Mouse (Mus musculus) induced T-regulatory cell, adult 2 months (primary cell): ENCODE measurements around the gene Ccm2l.

Source experiments
- DNase-seq: peaks from one replicate; pipeline ENCODE4 v3.0.0-alpha.2; 2012; ENCODE audit warnings: low read depth

Ccm2l gene

DNA sequence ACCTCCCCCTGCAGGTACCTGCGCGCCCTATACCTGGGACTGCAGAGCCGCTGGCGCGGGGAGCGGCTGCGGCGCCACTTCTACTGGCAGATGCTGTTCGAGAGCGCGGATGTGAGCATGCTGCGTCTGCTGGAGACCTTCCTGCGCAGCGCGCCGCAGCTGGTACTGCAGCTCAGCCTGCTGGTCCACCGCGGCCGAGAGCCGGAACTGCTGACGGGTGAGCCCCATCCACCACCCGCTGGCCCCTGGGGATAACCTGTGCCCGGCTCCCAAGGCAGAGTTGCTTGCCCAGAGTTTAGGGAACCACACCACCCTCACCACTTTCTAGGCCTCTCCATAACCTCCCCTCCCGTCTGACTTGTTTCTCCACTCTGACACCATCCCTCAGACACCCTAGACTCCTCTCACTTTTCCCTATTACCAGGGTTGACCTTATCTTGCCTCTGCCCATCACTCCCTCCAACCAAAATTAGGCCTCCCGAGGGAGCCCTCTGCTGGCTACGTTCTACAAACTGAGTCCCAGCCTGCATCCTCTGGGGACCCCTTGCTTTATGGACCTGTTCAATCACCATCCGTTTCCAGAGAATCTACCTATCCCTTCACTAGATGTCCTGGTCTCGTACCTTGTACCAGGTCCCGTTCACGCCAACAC lies 12.9 kb upstream of the Ccm2l start:
- DNase-seq, result no peak

DNA sequence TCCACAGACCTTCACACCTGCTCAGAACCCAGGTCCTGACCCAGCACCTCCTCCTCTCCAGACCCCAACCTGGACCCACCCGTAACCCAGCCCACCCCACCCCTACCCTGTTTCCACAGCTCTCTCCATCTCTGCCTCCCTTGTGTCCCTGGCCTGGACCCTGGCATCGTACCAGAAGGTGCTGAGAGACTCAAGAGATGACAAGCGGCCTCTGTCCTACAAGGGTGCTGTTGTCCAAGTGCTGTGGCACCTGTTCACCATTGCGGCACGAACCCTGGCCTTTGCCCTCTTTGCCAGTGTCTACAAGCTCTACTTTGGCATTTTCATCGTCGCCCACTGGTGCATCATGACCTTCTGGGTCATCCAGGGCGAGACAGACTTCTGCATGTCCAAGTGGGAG lies 11.9 kb upstream of the Ccm2l start:
- DNase-seq, result no peak

GRCm38 (mm10) chr2:153055270-153055920 lies 10.4 kb upstream of the Ccm2l start:
- DNase-seq, result peak; percentile 16

- no peak for DNase-seq
Observed at GRCm38 (mm10) chr2:153058365-153058764, 7.4 kb upstream of the Ccm2l start.

DNA sequence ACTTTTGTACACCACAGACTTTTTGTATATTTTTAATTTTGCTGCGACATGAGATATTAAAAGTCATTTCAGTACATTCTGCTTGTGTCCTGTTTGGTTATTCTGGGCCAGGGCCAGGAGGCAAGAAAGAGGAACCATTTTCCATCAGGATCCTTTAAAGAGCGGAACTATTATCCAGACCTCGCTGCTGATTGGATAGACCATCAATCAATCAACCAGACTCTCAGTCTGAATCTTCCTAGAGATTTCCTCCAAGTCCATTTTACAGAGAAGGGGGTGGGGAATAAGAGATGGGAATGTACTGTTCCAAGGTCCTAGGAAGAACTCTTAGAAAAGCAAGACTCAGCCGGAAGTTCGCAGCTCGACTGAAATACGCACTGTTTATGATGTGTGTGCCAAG lies 5.5 kb upstream of the Ccm2l start:
- no peak for DNase-seq

DNA sequence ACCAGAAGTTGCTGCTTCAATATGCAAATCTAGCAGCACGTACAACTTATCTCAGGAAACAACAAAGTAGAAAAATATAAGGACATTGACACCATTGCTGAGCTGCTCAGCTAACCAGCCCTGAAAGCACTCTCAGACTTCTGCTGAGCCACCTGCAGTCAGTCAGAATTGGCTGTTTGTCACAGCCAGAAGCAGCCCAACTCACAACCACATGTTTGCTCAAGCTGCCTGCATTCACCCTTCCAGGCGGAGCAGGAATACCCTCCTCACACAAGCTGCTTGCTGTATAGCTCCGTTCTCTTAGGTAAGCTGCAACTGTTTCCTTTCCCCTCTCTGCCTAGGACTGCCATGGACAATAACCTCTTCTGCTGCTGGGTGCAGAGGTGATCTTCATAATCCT lies 2.4 kb upstream of the Ccm2l start:
- DNase-seq, result no peak

DNA sequence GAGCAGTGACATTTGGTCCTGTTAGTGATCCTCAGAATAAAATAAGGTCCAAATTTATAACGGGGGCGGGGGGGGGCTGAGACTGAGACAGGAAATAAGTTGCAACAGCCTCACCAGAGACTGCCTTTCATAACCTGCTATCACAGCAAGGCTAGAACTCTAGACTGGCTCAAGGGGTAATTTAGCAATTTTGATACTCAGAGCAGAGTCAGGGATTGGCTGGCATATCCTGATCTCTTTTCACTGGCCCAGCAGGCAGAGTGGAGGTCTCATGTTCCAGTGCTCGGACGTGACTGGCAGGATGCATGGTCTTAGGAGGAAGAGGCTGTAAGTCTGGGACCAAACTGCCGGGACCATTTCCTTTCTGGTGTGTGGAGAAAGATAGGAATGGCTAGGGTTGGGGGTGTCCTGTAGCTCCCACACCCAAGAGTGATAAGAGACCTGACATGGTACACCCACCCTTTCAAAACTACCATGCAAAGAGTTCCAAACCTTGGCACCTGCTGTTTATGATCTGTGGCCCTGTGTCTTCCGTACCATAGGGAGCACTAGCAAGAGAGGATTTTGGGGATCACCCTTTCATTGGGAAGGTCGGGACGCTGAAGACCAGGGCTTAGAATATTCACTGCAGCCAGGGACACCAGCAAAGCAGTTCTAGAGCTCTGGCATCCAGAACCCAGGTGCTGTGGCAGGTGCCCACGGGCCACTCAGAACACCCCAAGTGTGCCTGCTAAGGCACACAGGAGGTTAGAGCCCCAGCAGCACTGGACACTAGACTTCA lies 1.4 kb upstream of the Ccm2l start:
- DNase-seq, result no peak

DNA sequence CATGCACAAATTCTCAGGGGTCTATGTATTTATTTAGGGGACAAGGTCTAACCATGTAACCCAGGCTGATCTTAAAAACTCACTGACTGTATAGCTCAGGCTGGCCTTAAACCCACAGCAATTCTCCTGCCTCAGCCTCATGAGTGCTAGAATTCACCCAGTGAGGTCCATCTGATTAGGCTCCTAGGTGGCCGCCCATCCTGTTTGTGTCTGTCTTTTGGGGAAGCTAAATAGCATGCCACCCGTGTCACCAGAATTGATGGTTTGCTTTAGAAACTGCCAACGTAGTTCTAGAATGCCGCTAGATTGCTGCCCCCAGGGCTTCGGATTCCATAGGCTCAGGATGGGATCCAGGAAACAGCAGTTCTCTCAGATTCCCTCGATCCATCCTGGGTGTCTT lies 1.2 kb downstream of the Ccm2l start:
- no peak for DNase-seq

GRCm38 (mm10) chr2:153070762-153071490 lies 5.2 kb downstream of the Ccm2l start:
- peak; percentile 8 for DNase-seq

GRCm38 (mm10) chr2:153071491-153072184 lies 5.9 kb downstream of the Ccm2l start:
- no peak for DNase-seq

- DNase-seq, result no peak
Observed at GRCm38 (mm10) chr2:153074651-153075050, 8.9 kb downstream of the Ccm2l start.

- DNase-seq, result no peak
Observed at GRCm38 (mm10) chr2:153075961-153076360, 10.2 kb downstream of the Ccm2l start.

DNA sequence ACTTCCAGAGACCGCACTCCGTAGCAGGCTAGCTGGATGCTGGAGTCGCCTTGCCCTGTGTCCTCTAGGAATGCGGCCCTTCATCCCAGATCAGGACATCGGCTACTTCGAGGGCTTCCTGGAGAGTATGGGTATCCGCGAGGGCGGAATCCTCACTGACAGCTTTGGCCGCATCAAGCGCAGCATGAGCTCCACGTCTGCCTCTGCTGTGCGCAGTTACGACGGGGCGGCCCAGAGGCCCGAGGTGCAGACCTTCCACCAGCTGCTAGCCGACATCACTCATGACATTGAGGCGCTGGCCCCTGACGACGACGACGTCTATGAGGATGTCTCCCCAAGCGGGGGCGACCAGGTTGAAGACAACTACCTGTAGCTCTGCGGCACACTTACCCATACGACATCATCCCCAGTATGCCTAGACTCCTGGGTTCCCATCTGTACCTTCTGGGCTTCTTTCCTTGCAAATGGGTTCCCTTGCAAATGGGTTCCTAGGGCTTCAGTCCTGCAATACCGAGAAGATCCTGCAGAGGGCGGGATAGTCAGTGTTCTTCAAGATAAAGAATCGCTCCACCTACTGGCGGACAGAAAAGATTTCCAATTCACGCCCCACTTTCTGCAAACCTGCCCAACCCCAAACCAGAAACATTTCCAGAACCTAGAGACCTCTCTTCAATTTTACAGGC lies 15.2 kb downstream of the Ccm2l start:
- peak; percentile 93 for DNase-seq

- DNase-seq, result no peak
Observed at GRCm38 (mm10) chr2:153081866-153082265, 16.1 kb downstream of the Ccm2l start.

DNA sequence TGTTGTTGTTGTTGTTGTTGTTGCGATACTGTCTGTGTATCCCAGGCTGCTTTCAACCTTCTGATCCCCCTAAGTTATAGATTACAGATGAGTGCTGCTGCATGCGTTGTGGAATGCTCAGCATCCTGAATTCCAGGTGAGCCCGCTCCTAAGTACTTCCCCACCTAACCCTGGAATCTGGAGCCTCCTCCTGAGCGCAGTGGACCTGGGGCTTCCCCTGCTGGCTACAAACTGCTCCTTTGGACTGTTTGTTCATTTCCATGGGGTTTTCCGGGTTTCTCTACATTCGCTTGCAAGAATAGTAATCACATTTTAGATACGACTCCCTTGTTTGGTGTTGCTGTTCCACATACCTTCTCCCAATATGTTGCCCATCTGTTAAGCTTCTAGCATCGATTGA lies 17.5 kb downstream of the Ccm2l start:
- DNase-seq, result no peak

- DNase-seq, result no peak
Observed at GRCm38 (mm10) chr2:153083824-153084223, 18.1 kb downstream of the Ccm2l start.

- DNase-seq, result no peak
Observed at GRCm38 (mm10) chr2:153084261-153084976, 18.7 kb downstream of the Ccm2l start.

- no peak for DNase-seq
Observed at GRCm38 (mm10) chr2:153085556-153085955, 19.8 kb downstream of the Ccm2l start.

- DNase-seq, result no peak
Observed at GRCm38 (mm10) chr2:153086166-153086565, 20.4 kb downstream of the Ccm2l start.

GRCm38 (mm10) chr2:153087091-153087490 lies 21.3 kb downstream of the Ccm2l start:
- no peak for DNase-seq

DNA sequence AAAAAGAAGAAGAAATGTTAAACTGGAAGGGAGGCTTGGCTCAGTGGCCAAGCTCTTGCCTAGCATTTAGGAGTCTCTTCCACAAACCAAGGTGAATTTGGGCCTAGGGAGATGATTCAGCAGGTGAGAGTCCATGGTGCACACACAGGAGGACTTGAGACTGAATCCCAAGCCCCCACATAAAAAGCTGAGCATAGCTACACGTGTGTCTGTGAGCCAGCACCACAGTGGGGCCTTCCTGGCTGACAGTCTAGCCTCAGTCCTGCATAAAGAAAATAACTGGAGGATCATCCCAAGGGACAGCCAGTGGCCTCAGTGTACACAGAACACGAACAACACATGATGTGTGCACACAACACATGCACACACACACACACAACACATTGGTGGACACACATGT lies 23.6 kb downstream of the Ccm2l start:
- DNase-seq, result no peak
